Comparison of ENCODE assay signal across 22 mouse cellular contexts in the genomic region with DNA sequence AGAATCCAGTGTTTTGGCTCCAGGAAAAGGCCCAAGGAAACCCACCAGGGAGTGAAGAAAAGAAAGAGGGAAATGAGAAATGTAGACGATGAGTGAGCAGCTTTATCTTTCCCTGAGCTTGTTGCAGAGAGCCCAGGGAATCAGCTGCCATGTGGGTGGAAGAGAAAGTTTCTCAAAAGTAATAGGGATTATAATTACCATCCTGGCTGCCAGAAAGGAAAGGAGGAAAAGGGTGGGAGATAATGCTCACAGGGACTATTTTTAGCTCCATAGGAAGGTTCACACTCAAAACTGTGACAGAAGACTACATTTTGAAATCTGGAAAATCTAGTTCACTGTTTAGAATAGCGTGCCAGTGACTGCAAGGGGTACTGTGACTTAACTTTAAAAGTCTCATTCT.
DNase-seq lines count a peak whose midpoint lies in the region; ATAC-seq lines count a peak whose summit lies in the region.
"Had no signal": no experiment of that assay in that cellular context is flagged by ENCODE, and none has a peak within 500 bp of the region (broad histone marks: within the 10 kb centered on the region; RNA-seq: fewer than 3 reads in every experiment).

No protein-coding gene starts in this region.

- H3K27me3 ChIP-seq in midbrain, embryonic 10.5 days (ENCODE audit: low read depth, poor library complexity, severe bottlenecking), result no peaks in the 10 kb centered on the region
- H3K27me3 ChIP-seq: hindbrain, embryonic 12.5 days; limb, embryonic 15.5 days; neural tube, embryonic 13.5 days; stomach, embryonic 15.5 days had no signal

- intact Hi-C loops in left cerebral cortex, postnatal 4 days (cut with DNase I), result no loop called here

- no peaks in the 10 kb centered on the region for H3K36me3 ChIP-seq in midbrain, embryonic 10.5 days
- H3K36me3 ChIP-seq: heart, embryonic 10.5 days; hindbrain, embryonic 12.5 days; limb, embryonic 15.5 days; neural tube, embryonic 13.5 days; stomach, embryonic 15.5 days had no signal

- H3K4me1 ChIP-seq in midbrain, embryonic 10.5 days, result no peaks in the 10 kb centered on the region
- H3K4me1 ChIP-seq: heart, embryonic 10.5 days; hindbrain, embryonic 12.5 days; limb, embryonic 15.5 days; neural tube, embryonic 13.5 days; stomach, embryonic 15.5 days had no signal

- ATAC-seq in frontal cortex, adult (ENCODE audit: low TSS enrichment), result peak; percentile 84
- ATAC-seq: forebrain, embryonic 14.5 days; inflammation-experienced regulatory T-cells, adult 6 months; liver, postnatal 0 days had no signal

- no peak overlapping the region for H3K4me3 ChIP-seq in midbrain, embryonic 10.5 days
- H3K4me3 ChIP-seq: heart, embryonic 10.5 days; hindbrain, embryonic 12.5 days; limb, embryonic 15.5 days; neural tube, embryonic 13.5 days; stomach, embryonic 15.5 days had no signal

- H3K9me3 ChIP-seq in midbrain, embryonic 10.5 days (replicated peaks), result no peaks in the 10 kb centered on the region
- H3K9me3 ChIP-seq: heart, embryonic 10.5 days; hindbrain, embryonic 12.5 days; limb, embryonic 15.5 days; neural tube, embryonic 13.5 days; stomach, embryonic 15.5 days had no signal

- WGBS in midbrain, embryonic 10.5 days, result 84% methylated on average over 2 of the region's 2 CpGs

- peak; percentile 54 for DNase-seq in left cerebral cortex, adult 11 months (ENCODE audit: low spot score)
- DNase-seq in left cerebral cortex, postnatal 4 days, result no peak
- peak; percentile 45 for DNase-seq in layer of hippocampus, adult 9-11 months
- DNase-seq in right cerebral cortex, postnatal 10 days (ENCODE audit: low spot score in 2 of 2), result peak; percentile 50 to 74
- DNase-seq in c-Kit-positive CD71-positive TER-119-positive erythroid progenitor cells, embryonic 14.5 days (ENCODE audit: low spot score), result no peak
- DNase-seq in midbrain, embryonic 10.5 days (ENCODE audit: low spot score), result no peak
- DNase-seq: adrenal gland, postnatal 10 days; cerebellum, adult 2 months; gastrocnemius, postnatal 36 days; heart, postnatal 10 days; kidney, adult 8-10 months; liver, postnatal 0 days; lung, postnatal 36 days; spleen, adult 18-20 months had no signal

- H3K27ac ChIP-seq in midbrain, embryonic 10.5 days (replicated peaks), result no peak overlapping the region
- H3K27ac ChIP-seq: heart, embryonic 10.5 days; hindbrain, embryonic 12.5 days; limb, embryonic 15.5 days; neural tube, embryonic 13.5 days; stomach, embryonic 15.5 days had no signal

Comparison
In these comparisons a context has a peak if more than half of its experiments do, and no peak if none do; other contexts are left out.
1. DNase-seq: peak in left cerebral cortex, adult 11 months (single experiment), layer of hippocampus, adult 9-11 months (single experiment) and right cerebral cortex, postnatal 10 days (2 of 2); none in left cerebral cortex, postnatal 4 days (single experiment), c-Kit-positive CD71-positive TER-119-positive erythroid progenitor cells, embryonic 14.5 days (single experiment) and midbrain, embryonic 10.5 days (single experiment).